Mouse (Mus musculus) frontal cortex, postnatal 25 days (tissue): ENCODE measurements around the gene Mrpl28.
A peak's percentile ranks its signal among the peaks of the same experiment; 100 is the strongest.
"Not testable (repeated sequence)": the region's sequence is repeated elsewhere in the genome, so short reads cannot be mapped to it uniquely, and the experiment has no call there.

Experiments used
- DNase-seq, 2 experiments: peaks; one replicate each; pipeline ENCODE4 v3.0.0; 2022; ENCODE audit warnings: low spot score in 2 of 2

Gene Mrpl28

GRCm38 (mm10) chr17:26123267-26123684 is at the start of gene Mrpl28:
Gene Mrpl28 (plus strand): TSS chr17:26123500.
- peak; percentile 79 to 81 for DNase-seq

- DNase-seq, result peak in 1 of 2 experiments; percentile 35
These were observed 48.1 kb upstream of the Mrpl28 start for GRCm38 (mm10) chr17:26075246-26075645.

GRCm38 (mm10) chr17:26078851-26079250 is 44.4 kb upstream of the Mrpl28 start:
- no peak for DNase-seq

- no peak for DNase-seq
These were observed 42.4 kb upstream of the Mrpl28 start for GRCm38 (mm10) chr17:26080867-26081266.

- no peak for DNase-seq
These were observed 36.2 kb upstream of the Mrpl28 start for GRCm38 (mm10) chr17:26087059-26087564.

- DNase-seq, result peak; percentile 72 to 86
These were observed 33.2 kb upstream of the Mrpl28 start, which contains the start of gene Decr2 for GRCm38 (mm10) chr17:26089905-26090632. Gene Decr2 (minus strand): TSS chr17:26090337.

GRCm38 (mm10) chr17:26094531-26095110 is 28.7 kb upstream of the Mrpl28 start:
- no peak for DNase-seq

GRCm38 (mm10) chr17:26095121-26095740 is 28.1 kb upstream of the Mrpl28 start, which contains the start of gene Nme4:
Gene Nme4 (minus strand): TSS chr17:26095602.
- peak in 1 of 2 experiments; percentile 36 for DNase-seq

GRCm38 (mm10) chr17:26098461-26098860 is 24.8 kb upstream of the Mrpl28 start:
- DNase-seq, result no peak

- not testable (repeated sequence) for DNase-seq
These were observed 24.0 kb upstream of the Mrpl28 start for GRCm38 (mm10) chr17:26099316-26099715.

GRCm38 (mm10) chr17:26100166-26100565 is 23.1 kb upstream of the Mrpl28 start:
- DNase-seq, result no peak

GRCm38 (mm10) chr17:26101478-26101877 is 21.8 kb upstream of the Mrpl28 start:
- no peak for DNase-seq

GRCm38 (mm10) chr17:26105619-26106018 is 17.7 kb upstream of the Mrpl28 start:
- DNase-seq, result no peak

GRCm38 (mm10) chr17:26110156-26110555 is 13.1 kb upstream of the Mrpl28 start:
- DNase-seq, result no peak

- DNase-seq, result no peak
These were observed 12.3 kb upstream of the Mrpl28 start for GRCm38 (mm10) chr17:26111024-26111423.

- DNase-seq, result no peak
These were observed 11.6 kb upstream of the Mrpl28 start for GRCm38 (mm10) chr17:26111722-26112121.

- DNase-seq, result no peak
These were observed 10.5 kb upstream of the Mrpl28 start for GRCm38 (mm10) chr17:26112751-26113150.

GRCm38 (mm10) chr17:26113181-26113948 is 9.9 kb upstream of the Mrpl28 start, which contains the start of gene Tmem8:
Gene Tmem8 (plus strand): TSS chr17:26113299.
- peak; percentile 41 to 56 for DNase-seq

- DNase-seq, result no peak
These were observed 9.2 kb upstream of the Mrpl28 start for GRCm38 (mm10) chr17:26114061-26114460.

- not testable (repeated sequence) for DNase-seq
These were observed 8.8 kb upstream of the Mrpl28 start for GRCm38 (mm10) chr17:26114461-26114860.

- DNase-seq, result no peak
These were observed 7.9 kb upstream of the Mrpl28 start for GRCm38 (mm10) chr17:26115205-26115898.
